Mouse (Mus musculus) layer of hippocampus, adult 9-10 months (tissue): ENCODE results near the gene Grik1.

Experiments used
- DNase-seq: peaks from one replicate; pipeline ENCODE4 v3.0.0; 2022; ENCODE audit warnings: low spot score

The Grik1 gene

GRCm38 (mm10) chr16:87861722-87862121 lies 428.3 kb downstream of the Grik1 start:
- DNase-seq = no peak

GRCm38 (mm10) chr16:87853451-87854085 lies 436.5 kb downstream of the Grik1 start:
- DNase-seq = no peak

GRCm38 (mm10) chr16:87851550-87851949 lies 438.5 kb downstream of the Grik1 start:
- no peak for DNase-seq

- DNase-seq = no peak
Measured at GRCm38 (mm10) chr16:87848799-87849198, 441.3 kb downstream of the Grik1 start.
